Mouse (Mus musculus) midbrain, embryonic 13.5 days (tissue): ENCODE measurements around the gene Prnp. TPM values are rescaled to one million over a fixed set of nuclear protein-coding genes. Genes with fewer than 3 reads are reported as not detected.

Experiments
- ATAC-seq: fragments of 200-750 bp; cut with Nextera tagmentation; 2 replicates; pipeline ENCODE4 v1.8.0; 2017; ENCODE audit warnings: mild to moderate bottlenecking, moderate TSS enrichment, moderate library complexity
- H3K27ac ChIP-seq: fragments of 300-500 bp; sonication (generic); 2 replicates; pipeline ENCODE4 v1.5.1; 2015; ENCODE audit warnings: inconsistent platforms, mild to moderate bottlenecking, moderate library complexity
- H3K27me3 ChIP-seq: fragments of 300-500 bp; sonication (generic); 2 replicates; pipeline ENCODE4 v1.6.1; 2015; ENCODE audit warnings: mild to moderate bottlenecking, inconsistent platforms
- H3K36me3 ChIP-seq: fragments of 300-500 bp; sonication (generic); 2 replicates; pipeline ENCODE4 v1.6.1; 2015; ENCODE audit warnings: mild to moderate bottlenecking, inconsistent platforms
- H3K4me1 ChIP-seq: fragments of 300-500 bp; sonication (generic); replicated peaks from 2 replicates; pipeline ENCODE4 v1.6.1; 2015; ENCODE audit warnings: inconsistent platforms
- H3K4me2 ChIP-seq: fragments of 300-500 bp; sonication (generic); replicated peaks from 2 replicates; pipeline ENCODE4 v1.6.1; 2015; ENCODE audit warnings: moderate library complexity, mild to moderate bottlenecking, inconsistent platforms
- H3K4me3 ChIP-seq: fragments of 300-500 bp; sonication (generic); replicated peaks from 2 replicates; pipeline ENCODE4 v1.5.1; 2015; ENCODE audit warnings: mild to moderate bottlenecking, inconsistent platforms
- H3K9ac ChIP-seq: fragments of 300-500 bp; sonication (generic); replicated peaks from 2 replicates; pipeline ENCODE4 v1.6.1; 2015; ENCODE audit warnings: mild to moderate bottlenecking, inconsistent platforms
- H3K9me3 ChIP-seq: fragments of 300-500 bp; sonication (generic); 2 replicates; pipeline ENCODE4 v1.6.1; 2016; ENCODE audit warnings: mild to moderate bottlenecking, inconsistent platforms
- WGBS: fragments of 180-500 bp; shearing (Covaris S2); methylation state at CpG from one replicate; pipeline ENCODE4 v1.1.7; 2015; 5-methylcytosine and 5-hydroxymethylcytosine counted together
- polyA plus RNA-seq: library from polyadenylated mRNA; unstranded; fragments of >200 nt; fragmentation: Nextera tagmentation; extraction: Ambion mirVana; gene quantifications from 2 replicates; pipeline ENCODE4 v1.2.1, GENCODE M21; 2015

Gene Prnp
- polyA plus RNA-seq, 1 experiment from 2014 or later, result 109 TPM

- no peak overlapping the region for H3K9ac ChIP-seq
- no peak for ATAC-seq
- no peaks in the 10 kb centered on the region for H3K27me3 ChIP-seq
- no peak overlapping the region for H3K4me2 ChIP-seq
- no peaks in the 10 kb centered on the region for H3K9me3 ChIP-seq
- 84% methylated on average over 7 of the region's 7 CpGs for WGBS
- H3K4me3 ChIP-seq, result no peak overlapping the region
- H3K27ac ChIP-seq, result no peak overlapping the region
- H3K4me1 ChIP-seq, result peaks cover 12% of the 10 kb centered on the region; the same call in 1 of the 2 replicates
- H3K36me3 ChIP-seq, result no peaks in the 10 kb centered on the region
These were observed 21.5 kb upstream of the Prnp start for GRCm38 (mm10) chr2:131888233-131888632.

GRCm38 (mm10) chr2:131892534-131892933 lies 17.2 kb upstream of the Prnp start:
- ATAC-seq, result 0 out of 2 replicates have a peak, but pooled peaks have one; percentile 24
- Histone ChIP-seq H3K27me3 (0 out of 2 replicates have a peak, but pooled peaks cover 2% of the 10 kb centered on the region), H3K27ac (no peak overlapping the region), H3K4me3 (no peak overlapping the region), H3K4me2 (0 out of 2 replicates have a peak overlapping the region, but pooled peaks have one; percentile 6), H3K4me1 (peaks cover 9% of the 10 kb centered on the region; the same call in 1 of the 2 replicates), H3K9me3 (no peaks in the 10 kb centered on the region), H3K9ac (no peak overlapping the region), H3K36me3 (no peaks in the 10 kb centered on the region)
- 25% methylated on average over 5 of the region's 5 CpGs for WGBS

- Histone ChIP-seq H3K4me2 (no peak overlapping the region), H3K9ac (no peak overlapping the region), H3K9me3 (no peaks in the 10 kb centered on the region), H3K36me3 (no peaks in the 10 kb centered on the region), H3K27ac (no peak overlapping the region), H3K27me3 (0 out of 2 replicates have a peak, but pooled peaks cover 2% of the 10 kb centered on the region), H3K4me1 (peaks cover 9% of the 10 kb centered on the region; the same call in 1 of the 2 replicates), H3K4me3 (no peak overlapping the region)
- WGBS, result 90% methylated on average over 2 of the region's 2 CpGs
- no peak for ATAC-seq
These were observed 14.6 kb upstream of the Prnp start for GRCm38 (mm10) chr2:131895106-131895505.

- no peak overlapping the region for H3K4me2 ChIP-seq
- H3K4me3 ChIP-seq, result no peak overlapping the region
- H3K27me3 ChIP-seq, result 0 out of 2 replicates have a peak, but pooled peaks cover 2% of the 10 kb centered on the region
- no peaks in the 10 kb centered on the region for H3K36me3 ChIP-seq
- no peak overlapping the region for H3K9ac ChIP-seq
- no peak overlapping the region for H3K27ac ChIP-seq
- H3K4me1 ChIP-seq, result peaks cover 9% of the 10 kb centered on the region; the same call in 1 of the 2 replicates
- H3K9me3 ChIP-seq, result no peaks in the 10 kb centered on the region
- no peak for ATAC-seq
- 88% methylated on average over 4 of the region's 4 CpGs for WGBS
These were observed 13.7 kb upstream of the Prnp start for GRCm38 (mm10) chr2:131896011-131896410.

GRCm38 (mm10) chr2:131897336-131898109 lies 12.2 kb upstream of the Prnp start:
- WGBS, result 89% methylated on average over 12 of the region's 12 CpGs
- Histone ChIP-seq H3K27ac (no peak overlapping the region), H3K9ac (no peak overlapping the region), H3K27me3 (0 out of 2 replicates have a peak, but pooled peaks cover 2% of the 10 kb centered on the region), H3K4me2 (no peak overlapping the region), H3K4me1 (peaks cover 2% of the 10 kb centered on the region; the same call in 1 of the 2 replicates), H3K4me3 (no peak overlapping the region), H3K9me3 (no peaks in the 10 kb centered on the region), H3K36me3 (no peaks in the 10 kb centered on the region)
- ATAC-seq, result no peak

GRCm38 (mm10) chr2:131902423-131902822 lies 7.3 kb upstream of the Prnp start:
- H3K9ac ChIP-seq, result no peak overlapping the region
- H3K27me3 ChIP-seq, result no peaks in the 10 kb centered on the region
- ATAC-seq, result no peak
- no peaks in the 10 kb centered on the region for H3K36me3 ChIP-seq
- H3K4me2 ChIP-seq, result no peak overlapping the region
- no peak overlapping the region for H3K4me3 ChIP-seq
- H3K9me3 ChIP-seq, result no peaks in the 10 kb centered on the region
- H3K27ac ChIP-seq, result no peak overlapping the region
- WGBS, result 37% methylated on average over 2 of the region's 3 CpGs
- no peaks in the 10 kb centered on the region for H3K4me1 ChIP-seq

GRCm38 (mm10) chr2:131902867-131903266 lies 6.9 kb upstream of the Prnp start:
- Histone ChIP-seq H3K4me2 (no peak overlapping the region), H3K27ac (no peak overlapping the region), H3K4me3 (no peak overlapping the region), H3K4me1 (no peaks in the 10 kb centered on the region), H3K27me3 (no peaks in the 10 kb centered on the region), H3K9me3 (no peaks in the 10 kb centered on the region), H3K9ac (no peak overlapping the region), H3K36me3 (no peaks in the 10 kb centered on the region)
- no peak for ATAC-seq
- WGBS, result 48% methylated on average over 8 of the region's 8 CpGs

- Histone ChIP-seq H3K36me3 (no peaks in the 10 kb centered on the region), H3K4me2 (no peak overlapping the region), H3K4me1 (no peaks in the 10 kb centered on the region; the same call in none of the 2 replicates), H3K4me3 (no peak overlapping the region), H3K9me3 (no peaks in the 10 kb centered on the region), H3K27ac (no peak overlapping the region), H3K9ac (no peak overlapping the region), H3K27me3 (no peaks in the 10 kb centered on the region)
- 64% methylated on average over 5 of the region's 5 CpGs for WGBS
- ATAC-seq, result no peak
These were observed 4.7 kb upstream of the Prnp start for GRCm38 (mm10) chr2:131905025-131905424.

- no peak for ATAC-seq
- Histone ChIP-seq H3K36me3 (no peaks in the 10 kb centered on the region), H3K9ac (no peak overlapping the region), H3K4me2 (no peak overlapping the region), H3K4me1 (peaks cover 6% of the 10 kb centered on the region), H3K27me3 (no peaks in the 10 kb centered on the region), H3K9me3 (no peaks in the 10 kb centered on the region), H3K27ac (no peak overlapping the region), H3K4me3 (no peak overlapping the region)
- WGBS, result 81% methylated on average over 6 of the region's 6 CpGs
These were observed 4.0 kb upstream of the Prnp start for GRCm38 (mm10) chr2:131905776-131906175.

GRCm38 (mm10) chr2:131906266-131906665 lies 3.5 kb upstream of the Prnp start:
- H3K27me3 ChIP-seq, result no peaks in the 10 kb centered on the region
- no peak overlapping the region for H3K4me2 ChIP-seq
- 90% methylated on average over 3 of the region's 3 CpGs for WGBS

GRCm38 (mm10) chr2:131906846-131907245 lies 2.9 kb upstream of the Prnp start:
- no peak for ATAC-seq
- H3K4me1 ChIP-seq, result peaks cover 16% of the 10 kb centered on the region
- H3K4me3 ChIP-seq, result no peak overlapping the region
- 82% methylated on average over 1 of the region's 1 CpGs for WGBS
- no peaks in the 10 kb centered on the region for H3K9me3 ChIP-seq
- no peak overlapping the region for H3K4me2 ChIP-seq
- H3K9ac ChIP-seq, result no peak overlapping the region
- no peaks in the 10 kb centered on the region for H3K36me3 ChIP-seq
- no peak overlapping the region for H3K27ac ChIP-seq
- H3K27me3 ChIP-seq, result no peaks in the 10 kb centered on the region

More at GRCm38 (mm10) chr2:131906266-131906665, 3.5 kb upstream of the Prnp start:
- Histone ChIP-seq H3K36me3 (no peaks in the 10 kb centered on the region), H3K4me3 (no peak overlapping the region), H3K4me1 (peaks cover 11% of the 10 kb centered on the region), H3K9ac (no peak overlapping the region), H3K9me3 (no peaks in the 10 kb centered on the region), H3K27ac (no peak overlapping the region)
- ATAC-seq, result no peak

- Histone ChIP-seq H3K4me1 (peaks cover 21% of the 10 kb centered on the region), H3K27ac (no peak overlapping the region), H3K4me2 (no peak overlapping the region), H3K36me3 (no peaks in the 10 kb centered on the region), H3K27me3 (no peaks in the 10 kb centered on the region), H3K9me3 (no peaks in the 10 kb centered on the region), H3K4me3 (no peak overlapping the region), H3K9ac (no peak overlapping the region)
- no peak for ATAC-seq
- 80% methylated on average over 5 of the region's 5 CpGs for WGBS
These were observed 2.4 kb upstream of the Prnp start for GRCm38 (mm10) chr2:131907311-131907710.
